Mouse (Mus musculus) splenic B cell, adult 2 months (primary cell): ENCODE measurements around the gene Rnf169.

Experiments used
- DNase-seq: peaks from one replicate; pipeline ENCODE4 v3.0.0-alpha.2; 2011; ENCODE audit warnings: low read depth, low spot score
- H3K27me3 ChIP-seq: 2 replicates; pipeline ENCODE4 v1.6.1; 2012; ENCODE audit warnings: mild to moderate bottlenecking, low read length, moderate library complexity, mixed read lengths; ENCODE audit not compliant: control insufficient read depth, poor library complexity, insufficient read depth, severe bottlenecking
- H3K36me3 ChIP-seq: 2 replicates; pipeline ENCODE4 v1.6.1; 2012; ENCODE audit warnings: mild to moderate bottlenecking, low read length, moderate library complexity, mixed read lengths; ENCODE audit not compliant: control insufficient read depth, poor library complexity, insufficient read depth, severe bottlenecking

The Rnf169 gene

GRCm38 (mm10) chr7:99904421-99905005 is 75.7 kb downstream of the Rnf169 start:
- Histone ChIP-seq H3K36me3 (no peaks in the 10 kb centered on the region), H3K27me3 (no peaks in the 10 kb centered on the region)
- DNase-seq, result no peak

GRCm38 (mm10) chr7:99902918-99903665 is 77.2 kb downstream of the Rnf169 start:
- no peaks in the 10 kb centered on the region for H3K36me3 ChIP-seq
- no peaks in the 10 kb centered on the region for H3K27me3 ChIP-seq
- DNase-seq, result no peak

DNA sequence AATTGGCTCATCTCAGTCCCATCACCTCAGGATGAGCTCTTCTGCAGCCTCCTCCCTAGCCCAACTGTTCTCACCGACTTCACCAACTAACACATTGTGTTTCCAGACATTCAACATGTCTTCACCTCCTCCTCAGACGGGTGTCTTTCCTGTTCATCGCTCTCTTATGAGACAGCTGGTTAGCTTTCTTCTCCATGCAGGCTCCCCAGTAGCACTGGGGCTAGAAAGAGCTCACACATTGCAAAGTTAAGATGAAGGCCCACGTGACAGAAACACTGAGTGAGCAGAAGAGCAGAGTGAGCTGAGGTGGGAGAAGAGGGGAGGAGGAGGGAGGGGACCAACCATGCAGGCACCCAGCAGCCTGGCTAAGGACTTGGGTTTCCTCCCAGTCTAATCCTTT is 78.0 kb downstream of the Rnf169 start:
- H3K27me3 ChIP-seq, result no peaks in the 10 kb centered on the region
- DNase-seq, result no peak
- no peaks in the 10 kb centered on the region for H3K36me3 ChIP-seq

GRCm38 (mm10) chr7:99896905-99897304 is 83.3 kb downstream of the Rnf169 start:
- Histone ChIP-seq H3K36me3 (no peaks in the 10 kb centered on the region), H3K27me3 (no peaks in the 10 kb centered on the region)
- DNase-seq, result no peak

DNA sequence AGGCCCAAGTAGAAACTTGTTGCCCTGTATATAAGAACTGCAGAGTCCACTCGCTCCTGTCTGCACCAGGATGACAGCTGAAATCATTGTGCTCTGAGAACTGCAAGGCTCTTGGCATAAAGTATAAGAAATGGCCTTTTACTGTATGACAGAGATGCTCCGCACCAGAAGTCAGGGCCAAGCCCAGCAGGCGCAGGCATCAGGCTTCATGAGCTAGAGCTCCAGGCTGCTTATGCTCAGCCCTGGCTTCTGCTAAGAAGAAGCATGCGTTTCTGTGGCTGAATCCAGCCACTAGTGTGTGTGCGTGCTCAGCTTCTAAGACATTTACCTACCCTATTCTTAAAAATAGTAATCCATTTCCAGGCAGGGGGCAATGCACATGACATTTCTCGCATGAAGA is 85.8 kb downstream of the Rnf169 start:
- Histone ChIP-seq H3K36me3 (no peaks in the 10 kb centered on the region), H3K27me3 (no peaks in the 10 kb centered on the region)
- DNase-seq, result no peak

- H3K27me3 ChIP-seq, result no peaks in the 10 kb centered on the region
- no peak for DNase-seq
- H3K36me3 ChIP-seq, result no peaks in the 10 kb centered on the region
Observed at GRCm38 (mm10) chr7:99893967-99894366, 86.3 kb downstream of the Rnf169 start.

GRCm38 (mm10) chr7:99892351-99892750 is 87.9 kb downstream of the Rnf169 start:
- DNase-seq, result no peak
- H3K27me3 ChIP-seq, result no peaks in the 10 kb centered on the region
- no peaks in the 10 kb centered on the region for H3K36me3 ChIP-seq

GRCm38 (mm10) chr7:99891471-99891870 is 88.8 kb downstream of the Rnf169 start:
- Histone ChIP-seq H3K27me3 (no peaks in the 10 kb centered on the region), H3K36me3 (no peaks in the 10 kb centered on the region)
- no peak for DNase-seq

- no peaks in the 10 kb centered on the region for H3K36me3 ChIP-seq
- no peaks in the 10 kb centered on the region for H3K27me3 ChIP-seq
- no peak for DNase-seq
Observed at GRCm38 (mm10) chr7:99890168-99890755, 90.0 kb downstream of the Rnf169 start.

- Histone ChIP-seq H3K27me3 (no peaks in the 10 kb centered on the region), H3K36me3 (no peaks in the 10 kb centered on the region)
- peak; percentile 27 for DNase-seq
Observed at GRCm38 (mm10) chr7:99889175-99889880, 90.9 kb downstream of the Rnf169 start.

- no peaks in the 10 kb centered on the region for H3K27me3 ChIP-seq
- H3K36me3 ChIP-seq, result no peaks in the 10 kb centered on the region
- DNase-seq, result no peak
Observed at GRCm38 (mm10) chr7:99887743-99888142, 92.5 kb downstream of the Rnf169 start.

- H3K36me3 ChIP-seq, result no peaks in the 10 kb centered on the region
- H3K27me3 ChIP-seq, result no peaks in the 10 kb centered on the region
- DNase-seq, result no peak
Observed at GRCm38 (mm10) chr7:99887230-99887735, 93.0 kb downstream of the Rnf169 start.

DNA sequence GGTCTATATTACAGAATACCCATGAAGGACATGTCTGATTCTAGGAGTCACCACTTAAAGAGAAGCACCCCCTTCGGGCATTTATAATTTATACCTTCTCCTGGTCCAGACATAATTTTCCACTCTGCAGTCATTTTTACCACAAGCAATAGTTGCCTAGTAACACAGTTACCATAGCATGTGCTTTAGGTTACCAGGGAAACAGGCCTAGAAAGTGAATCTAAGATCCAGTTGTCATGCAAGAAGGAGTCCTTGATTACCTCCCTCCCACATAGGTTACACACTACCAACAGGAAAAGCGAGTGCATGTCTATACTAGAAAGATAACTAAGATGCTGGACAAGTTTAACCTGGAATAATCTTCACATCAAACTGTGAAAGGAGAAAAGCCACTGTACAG is 102.0 kb downstream of the Rnf169 start:
- Histone ChIP-seq H3K27me3 (no peaks in the 10 kb centered on the region), H3K36me3 (no peaks in the 10 kb centered on the region)
- DNase-seq, result no peak

- no peaks in the 10 kb centered on the region for H3K36me3 ChIP-seq
- peak; percentile 84 for DNase-seq
- H3K27me3 ChIP-seq, result no peaks in the 10 kb centered on the region
Observed at GRCm38 (mm10) chr7:99876345-99876744, 103.9 kb downstream of the Rnf169 start.

GRCm38 (mm10) chr7:99875891-99876290 is 104.4 kb downstream of the Rnf169 start:
- H3K36me3 ChIP-seq, result no peaks in the 10 kb centered on the region

More at GRCm38 (mm10) chr7:99875891-99876290, 104.4 kb downstream of the Rnf169 start:
- DNase-seq, result no peak
- no peaks in the 10 kb centered on the region for H3K27me3 ChIP-seq
